Mouse (Mus musculus) small intestine, adult 2 months (tissue): Measurements from ENCODE around the gene Adgrd1.

Source experiments
- CTCF ChIP-seq: fragments of 200-500 bp; IDR thresholded peaks from 2 replicates; pipeline ENCODE4 v1.5.1; 2012; ENCODE audit warnings: low read depth, mild to moderate bottlenecking, control low read depth, inconsistent platforms, low read length, moderate library complexity, mixed read lengths; ENCODE audit not compliant: insufficient replicate concordance, insufficient read length; ENCODE audit errors: extremely low read depth
- POLR2A ChIP-seq: fragments of 200-500 bp; IDR thresholded peaks from 2 replicates; pipeline ENCODE4 v1.6.1; 2012; ENCODE audit warnings: low read depth, mild to moderate bottlenecking, control low read depth, inconsistent platforms, low read length, moderate library complexity

- no peak for TF ChIP-seq CTCF
- TF ChIP-seq POLR2A, result no peak
These were observed 3.4 kb upstream of the Adgrd1 start for GRCm38 (mm10) chr5:129093158-129093557.
